ENCODE assay signal across 17 mouse cellular contexts in the genomic region with DNA sequence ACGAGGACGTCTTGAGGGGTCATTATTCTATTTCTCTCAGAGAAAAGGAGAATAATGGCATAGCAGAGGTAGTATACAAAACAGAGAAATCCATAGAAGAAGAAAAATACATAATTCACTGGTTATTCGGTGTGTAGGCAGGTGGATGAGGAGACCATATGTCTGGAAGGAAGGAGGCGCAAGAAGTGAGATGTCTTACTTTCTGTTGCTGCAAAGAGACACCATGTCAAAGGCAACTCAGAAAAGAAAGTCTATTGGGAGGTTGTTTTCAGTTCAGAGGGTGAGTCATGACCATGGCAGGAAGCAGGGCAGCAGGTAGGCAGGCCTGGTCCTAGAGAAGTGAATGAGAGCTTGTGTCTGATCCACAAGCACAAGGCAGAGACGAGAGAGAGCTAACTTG.
"Had no signal": no experiment of that assay in that cellular context is flagged by ENCODE, and none has a peak within 500 bp of the region (broad histone marks: within the 10 kb centered on the region; RNA-seq: fewer than 3 reads in every experiment).

No protein-coding gene starts in this region.

- DNase-seq: lung, adult 18-20 months; lung, embryonic 14.5 days; lung, postnatal 10 days; lung, postnatal 4 days; midbrain, embryonic 14.5 days; retina, postnatal 1 day; right cerebral cortex, postnatal 25 days; right cerebral cortex, postnatal 4 days; spleen, adult 18-20 months; thymus, adult 2 months; thymus, postnatal 25 days had no signal

- H3K4me3 ChIP-seq: midbrain, embryonic 10.5 days; midbrain, embryonic 12.5 days; myocyte; neural tube, embryonic 13.5 days; neural tube, embryonic 15.5 days had no signal

- H3K27ac ChIP-seq: midbrain, embryonic 10.5 days; midbrain, embryonic 12.5 days; neural tube, embryonic 13.5 days; neural tube, embryonic 15.5 days had no signal

- ATAC-seq: midbrain, embryonic 16.5 days had no signal
